Mouse (Mus musculus): ENCODE measurements at regions not wholly inside any gene's neighbourhood (a gene's known extent, or its start where the extent isn't known, plus 50 kb on each side); places are given as distances from the start of the nearest gene placed in this dataset.

GRCm38 (mm10) chr13:110665073-110665800 lies 270.4 kb downstream of the Plk2 start:
- ATAC-seq (ENCODE audit: low FRiP score) (no peak), DNase-seq (ENCODE audit: low spot score, missing footprints) (peak; percentile 64)
- Histone ChIP-seq H3K4me3 (ENCODE audit: low read depth, low read length) (no peak overlapping the region), H3K27me3 (ENCODE audit: control insufficient read depth, insufficient read depth, low read length) (no peaks in the 10 kb centered on the region), H3K4me1 (ENCODE audit: control insufficient read depth, insufficient read depth, low read length) (no peaks in the 10 kb centered on the region; the same call in 1 of the 2 replicates), H3K9me3 (ENCODE audit: control insufficient read depth, low read length) (no peaks in the 10 kb centered on the region), H3K27ac (ENCODE audit: low read depth, low read length) (no peak overlapping the region), H3K36me3 (ENCODE audit: control insufficient read depth, insufficient read depth, low read length) (no peaks in the 10 kb centered on the region), H3K4me2 (no peak overlapping the region), H3K9ac (ENCODE audit: low read length) (no peak overlapping the region)
- 55% methylated on average over 2 of the region's 2 CpGs for WGBS

GRCm38 (mm10) chr13:110667276-110667956 lies 272.6 kb downstream of the Plk2 start:
- Histone ChIP-seq H3K9ac (ENCODE audit: low read length) (no peak overlapping the region), H3K36me3 (ENCODE audit: control insufficient read depth, insufficient read depth, low read length) (no peaks in the 10 kb centered on the region), H3K4me3 (ENCODE audit: low read depth, low read length) (no peak overlapping the region), H3K4me2 (no peak overlapping the region), H3K4me1 (ENCODE audit: control insufficient read depth, insufficient read depth, low read length) (no peaks in the 10 kb centered on the region; the same call in 1 of the 2 replicates), H3K27ac (ENCODE audit: low read depth, low read length) (no peak overlapping the region; the same call in 1 of the 2 replicates), H3K9me3 (ENCODE audit: control insufficient read depth, low read length) (no peaks in the 10 kb centered on the region), H3K27me3 (ENCODE audit: control insufficient read depth, insufficient read depth, low read length) (no peaks in the 10 kb centered on the region)
- ATAC-seq (ENCODE audit: low FRiP score) = peak; percentile 52; the same call in 1 of the 2 replicates
- 64% methylated on average over 7 of the region's 7 CpGs for WGBS
- DNase-seq (ENCODE audit: low spot score, missing footprints) = peak; percentile 86

- H3K4me2 ChIP-seq = no peak overlapping the region
- WGBS = 68% methylated on average over 2 of the region's 2 CpGs
- H3K9me3 ChIP-seq (ENCODE audit: control insufficient read depth, low read length) = no peaks in the 10 kb centered on the region
- ATAC-seq (ENCODE audit: low FRiP score) = no peak
- H3K27ac ChIP-seq (ENCODE audit: low read depth, low read length) = no peak overlapping the region
- H3K4me1 ChIP-seq (ENCODE audit: control insufficient read depth, insufficient read depth, low read length) = no peaks in the 10 kb centered on the region
- no peak overlapping the region for H3K9ac ChIP-seq (ENCODE audit: low read length)
- no peaks in the 10 kb centered on the region for H3K36me3 ChIP-seq (ENCODE audit: control insufficient read depth, insufficient read depth, low read length)
- no peaks in the 10 kb centered on the region for H3K27me3 ChIP-seq (ENCODE audit: control insufficient read depth, insufficient read depth, low read length)
- no peak overlapping the region for H3K4me3 ChIP-seq (ENCODE audit: low read depth, low read length)
- no peak for DNase-seq (ENCODE audit: low spot score, missing footprints)
Measured at GRCm38 (mm10) chr13:110673536-110673935, 278.7 kb downstream of the Plk2 start.

GRCm38 (mm10) chr13:110683259-110684041 lies 288.6 kb downstream of the Plk2 start:
- WGBS = 84% methylated on average over 11 of the region's 11 CpGs
- Histone ChIP-seq H3K27me3 (ENCODE audit: control insufficient read depth, insufficient read depth, low read length) (peaks cover 21% of the 10 kb centered on the region), H3K4me3 (ENCODE audit: low read depth, low read length) (no peak overlapping the region), H3K36me3 (ENCODE audit: control insufficient read depth, insufficient read depth, low read length) (no peaks in the 10 kb centered on the region), H3K9ac (ENCODE audit: low read length) (no peak overlapping the region), H3K27ac (ENCODE audit: low read depth, low read length) (no peak overlapping the region), H3K4me1 (ENCODE audit: control insufficient read depth, insufficient read depth, low read length) (no peaks in the 10 kb centered on the region), H3K4me2 (no peak overlapping the region), H3K9me3 (ENCODE audit: control insufficient read depth, low read length) (no peaks in the 10 kb centered on the region)
- ATAC-seq (ENCODE audit: low FRiP score) = no peak
- DNase-seq (ENCODE audit: low spot score, missing footprints) = peak; percentile 71

- ATAC-seq (ENCODE audit: low FRiP score) = peak; percentile 79
- H3K27me3 ChIP-seq (ENCODE audit: control insufficient read depth, insufficient read depth, low read length) = peaks cover 48% of the 10 kb centered on the region
- 4% methylated on average over 3 of the region's 3 CpGs for WGBS
Measured at GRCm38 (mm10) chr13:110688796-110689195, 293.9 kb downstream of the Plk2 start.

GRCm38 (mm10) chr13:110690501-110691255 lies 295.8 kb downstream of the Plk2 start:
- ATAC-seq (ENCODE audit: low FRiP score) = no peak
- WGBS = 69% methylated on average over 10 of the region's 10 CpGs
- Histone ChIP-seq H3K4me1 (ENCODE audit: control insufficient read depth, insufficient read depth, low read length) (no peaks in the 10 kb centered on the region), H3K36me3 (ENCODE audit: control insufficient read depth, insufficient read depth, low read length) (no peaks in the 10 kb centered on the region), H3K9me3 (ENCODE audit: control insufficient read depth, low read length) (no peaks in the 10 kb centered on the region), H3K9ac (ENCODE audit: low read length) (no peak overlapping the region), H3K27ac (ENCODE audit: low read depth, low read length) (no peak overlapping the region), H3K4me3 (ENCODE audit: low read depth, low read length) (no peak overlapping the region), H3K27me3 (ENCODE audit: control insufficient read depth, insufficient read depth, low read length) (peaks cover 42% of the 10 kb centered on the region), H3K4me2 (no peak overlapping the region)
- peak; percentile 81 for DNase-seq (ENCODE audit: low spot score, missing footprints)

More at GRCm38 (mm10) chr13:110688796-110689195, 293.9 kb downstream of the Plk2 start:
- Histone ChIP-seq H3K9me3 (ENCODE audit: control insufficient read depth, low read length) (no peaks in the 10 kb centered on the region), H3K4me1 (ENCODE audit: control insufficient read depth, insufficient read depth, low read length) (no peaks in the 10 kb centered on the region), H3K4me2 (no peak overlapping the region), H3K9ac (ENCODE audit: low read length) (no peak overlapping the region), H3K27ac (ENCODE audit: low read depth, low read length) (no peak overlapping the region), H3K4me3 (ENCODE audit: low read depth, low read length) (no peak overlapping the region), H3K36me3 (ENCODE audit: control insufficient read depth, insufficient read depth, low read length) (no peaks in the 10 kb centered on the region)
- no peak for DNase-seq (ENCODE audit: low spot score, missing footprints)

- Histone ChIP-seq H3K4me3 (ENCODE audit: low read depth, low read length) (no peak overlapping the region), H3K9me3 (ENCODE audit: control insufficient read depth, low read length) (no peaks in the 10 kb centered on the region), H3K9ac (ENCODE audit: low read length) (no peak overlapping the region), H3K27me3 (ENCODE audit: control insufficient read depth, insufficient read depth, low read length) (peaks cover 35% of the 10 kb centered on the region), H3K4me1 (ENCODE audit: control insufficient read depth, insufficient read depth, low read length) (no peaks in the 10 kb centered on the region), H3K36me3 (ENCODE audit: control insufficient read depth, insufficient read depth, low read length) (no peaks in the 10 kb centered on the region), H3K27ac (ENCODE audit: low read depth, low read length) (no peak overlapping the region), H3K4me2 (no peak overlapping the region)
- WGBS = 87% methylated on average over 5 of the region's 5 CpGs
- DNase-seq (ENCODE audit: low spot score, missing footprints) = peak; percentile 72
- no peak for ATAC-seq (ENCODE audit: low FRiP score)
Measured at GRCm38 (mm10) chr13:110692696-110693095, 297.9 kb downstream of the Plk2 start.

- Histone ChIP-seq H3K9ac (ENCODE audit: low read length) (no peak overlapping the region), H3K4me2 (no peak overlapping the region), H3K9me3 (ENCODE audit: control insufficient read depth, low read length) (no peaks in the 10 kb centered on the region), H3K4me3 (ENCODE audit: low read depth, low read length) (no peak overlapping the region), H3K27me3 (ENCODE audit: control insufficient read depth, insufficient read depth, low read length) (peaks cover 27% of the 10 kb centered on the region), H3K4me1 (ENCODE audit: control insufficient read depth, insufficient read depth, low read length) (no peaks in the 10 kb centered on the region), H3K36me3 (ENCODE audit: control insufficient read depth, insufficient read depth, low read length) (no peaks in the 10 kb centered on the region), H3K27ac (ENCODE audit: low read depth, low read length) (no peak overlapping the region)
- DNase-seq (ENCODE audit: low spot score, missing footprints) (no peak), ATAC-seq (ENCODE audit: low FRiP score) (no peak)
- 80% methylated on average over 6 of the region's 6 CpGs for WGBS
Measured at GRCm38 (mm10) chr13:110694876-110695275, 300.0 kb downstream of the Plk2 start.

Measured in midbrain, embryonic 11.5 days (tissue).